Mouse (Mus musculus) left cerebral cortex, postnatal 25 days (tissue): ENCODE measurements around the gene Crocc2. TPM values are rescaled to one million over a fixed set of nuclear protein-coding genes. Genes with fewer than 3 reads are reported as not detected.

Experiments
- DNase-seq, 2 experiments: peaks; one replicate each; pipeline ENCODE4 v3.0.0; 2022; ENCODE audit warnings: low spot score in 2 of 2, mixed read lengths in 1 of 2
- intact Hi-C: fragments of 180-260 bp; cut with DNase I; formaldehyde crosslinking; loops from one replicate; pipeline ENCODE4 v1.15.1; 2025
- total RNA-seq, 2 experiments: library from RNA; stranded (reverse); gene quantifications; 2 replicates each; pipeline ENCODE4 v1.2.3; 2021

Crocc2 gene
- total RNA-seq, 2 experiments from 2014 or later = 0.07 to 0.09 TPM

DNA sequence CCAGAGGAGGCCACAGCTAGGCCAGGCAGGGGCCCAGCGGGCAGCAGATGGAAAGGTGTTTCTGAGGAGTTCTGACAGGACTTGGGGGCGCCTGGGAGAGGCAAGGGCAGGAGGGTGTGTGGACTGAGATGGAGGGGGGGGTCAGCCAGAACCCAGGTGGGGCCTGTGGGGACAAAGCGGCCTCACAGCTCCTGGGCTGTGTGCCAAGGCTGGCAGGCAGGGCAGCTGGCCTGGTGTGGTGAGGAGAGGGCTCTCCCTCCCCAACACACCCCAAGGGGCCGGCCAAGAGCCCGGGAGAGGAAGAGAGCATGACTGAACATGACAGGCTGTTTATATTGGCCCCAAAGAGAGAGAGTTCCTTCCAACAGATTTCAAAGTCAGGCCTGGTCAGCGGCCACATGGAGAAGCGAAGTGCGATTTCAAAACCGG is 41.7 kb downstream of the Crocc2 start:
- peak; percentile 23 to 48 for DNase-seq
- intact Hi-C loops = no loop called here

DNA sequence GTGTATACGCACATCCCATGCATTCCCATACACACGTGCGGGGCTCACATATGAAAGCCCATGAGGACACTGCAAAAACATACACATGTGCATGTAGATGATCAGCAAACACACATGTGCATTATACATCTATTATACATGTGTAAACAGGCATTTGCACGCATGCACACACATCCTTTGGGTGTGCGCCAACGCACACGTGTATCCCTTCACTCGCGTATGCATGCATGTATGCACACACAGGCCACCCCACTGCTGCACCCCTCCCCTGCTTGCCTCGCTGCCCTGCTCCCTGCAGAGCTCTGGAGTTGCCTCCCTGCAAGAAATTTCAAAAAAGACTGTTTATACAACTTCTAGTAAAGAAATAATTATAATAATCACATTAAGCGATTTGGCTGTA is 42.5 kb downstream of the Crocc2 start:
- intact Hi-C loops = no loop called here
- no peak for DNase-seq

GRCm38 (mm10) chr1:93211549-93212220 is 43.2 kb downstream of the Crocc2 start:
- intact Hi-C loops = no loop called here
- DNase-seq = no peak

DNA sequence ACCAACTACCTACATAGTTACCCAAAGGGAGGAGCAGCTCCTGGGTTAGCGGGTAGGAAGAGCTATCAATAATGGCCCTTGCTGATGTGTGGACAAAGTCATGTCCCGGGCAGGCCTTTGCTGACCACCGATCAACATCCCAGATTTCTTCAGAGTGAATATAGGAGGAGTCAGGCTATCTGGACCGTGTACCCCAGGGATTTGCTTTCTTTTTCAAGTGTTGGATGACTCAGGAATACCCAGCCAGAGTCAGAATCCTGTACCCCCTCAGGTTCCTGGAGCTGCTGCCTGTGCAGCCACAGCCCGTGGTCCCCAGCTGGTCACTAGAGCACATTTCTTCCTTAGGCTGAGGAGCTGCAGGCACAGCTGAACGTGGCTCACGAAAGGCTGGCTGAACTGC is 43.9 kb downstream of the Crocc2 start:
- DNase-seq = no peak
- intact Hi-C loops = no loop called here

- DNase-seq = no peak
- intact Hi-C loops = no loop called here
Measured at GRCm38 (mm10) chr1:93214612-93215011, 46.1 kb downstream of the Crocc2 start.

GRCm38 (mm10) chr1:93216839-93217497 is 48.4 kb downstream of the Crocc2 start:
- intact Hi-C loops = no loop called here

DNA sequence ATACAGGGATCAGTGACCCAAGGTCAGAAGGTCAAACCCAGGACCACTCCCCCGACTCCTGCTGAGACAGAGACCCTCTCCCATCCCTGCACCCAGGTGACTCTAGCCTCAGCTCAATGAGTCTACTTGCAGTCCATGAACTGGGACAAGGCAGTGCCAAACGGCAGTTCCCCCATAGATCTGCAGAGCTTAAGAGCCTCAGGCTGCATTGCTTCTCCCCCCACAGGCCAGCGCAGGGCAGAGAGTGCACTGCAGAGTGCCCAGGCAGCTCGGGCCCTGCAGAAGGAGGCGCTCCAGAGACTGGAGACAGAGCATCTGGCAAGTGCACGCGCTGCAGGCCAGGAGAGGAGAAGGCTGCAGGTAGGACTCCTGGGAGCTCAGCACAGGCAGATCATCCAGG is 49.0 kb downstream of the Crocc2 start:
- intact Hi-C loops = no loop called here
- no peak for DNase-seq

More at GRCm38 (mm10) chr1:93216839-93217497, 48.4 kb downstream of the Crocc2 start:
- DNase-seq = no peak

GRCm38 (mm10) chr1:93220776-93221175 is 52.3 kb downstream of the Crocc2 start:
- peak in 1 of 2 experiments; percentile 11 for DNase-seq
- intact Hi-C loops = no loop called here

- intact Hi-C loops = no loop called here
- no peak for DNase-seq
Measured at GRCm38 (mm10) chr1:93223972-93224371, 55.4 kb downstream of the Crocc2 start.

GRCm38 (mm10) chr1:93225226-93225625 is 56.7 kb downstream of the Crocc2 start:
- intact Hi-C loops = no loop called here
- no peak for DNase-seq

GRCm38 (mm10) chr1:93225731-93226520 is 57.4 kb downstream of the Crocc2 start:
- DNase-seq = no peak
- intact Hi-C loops = no loop called here

DNA sequence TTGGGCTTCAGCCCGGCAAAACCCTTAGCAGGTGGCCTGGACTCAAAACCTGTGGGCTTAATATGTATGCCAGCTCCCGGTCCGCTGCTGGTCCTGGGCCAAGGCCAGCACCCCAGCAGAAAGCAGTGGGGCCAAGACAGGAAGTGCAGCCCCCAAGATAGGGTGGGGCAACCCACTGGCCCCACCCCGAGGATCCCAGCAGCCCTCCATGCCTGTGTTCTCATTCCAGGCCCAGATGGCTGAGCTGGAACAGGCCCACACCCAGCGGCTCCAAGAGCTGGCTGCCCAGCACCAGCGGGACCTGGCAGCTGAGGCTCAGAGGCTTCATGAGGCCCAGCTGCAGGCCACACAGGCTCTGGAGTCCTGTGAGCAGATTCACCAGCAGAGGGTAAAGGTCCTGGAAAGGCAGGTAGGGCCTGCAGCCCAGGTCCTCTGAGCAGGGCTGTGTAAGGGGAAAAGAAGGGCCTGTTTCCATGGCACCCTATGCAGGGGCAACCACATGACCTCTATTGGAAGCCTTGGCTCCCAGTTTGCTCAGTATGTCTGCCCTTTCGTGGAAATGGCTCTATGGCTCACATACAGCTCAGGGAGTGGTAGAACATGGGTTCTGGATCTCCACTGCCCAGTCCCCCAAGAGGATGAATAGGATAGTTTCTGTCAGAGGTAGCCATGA is 58.9 kb downstream of the Crocc2 start:
- peak in 1 of 2 experiments; percentile 17 for DNase-seq

GRCm38 (mm10) chr1:93227976-93228365 is 59.4 kb downstream of the Crocc2 start:
- intact Hi-C loops = no loop called here
- DNase-seq = no peak

More for the DNA sequence above, 58.9 kb downstream of the Crocc2 start:
- intact Hi-C loops = no loop called here

DNA sequence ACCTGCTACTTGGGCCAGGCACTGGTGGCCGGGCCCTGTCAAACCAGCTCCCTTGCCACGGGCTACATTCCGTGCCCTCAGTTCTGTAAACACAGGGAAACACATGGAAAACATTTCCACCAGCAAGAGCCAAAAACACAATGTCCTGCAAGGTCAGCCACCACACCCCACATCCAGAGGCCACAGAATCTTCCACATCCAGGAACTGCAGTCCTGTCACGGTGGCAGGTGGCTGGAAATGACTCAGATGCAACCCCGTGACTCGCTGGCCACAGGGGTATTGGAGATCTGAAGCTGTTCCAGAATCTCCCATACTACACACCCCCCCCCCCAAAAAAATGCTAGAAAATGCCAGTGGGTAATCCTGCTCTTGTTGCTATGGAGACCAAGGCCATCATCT is 60.7 kb downstream of the Crocc2 start:
- DNase-seq = no peak
- intact Hi-C loops = no loop called here

- intact Hi-C loops = no loop called here
- no peak for DNase-seq
Measured at GRCm38 (mm10) chr1:93229626-93230025, 61.1 kb downstream of the Crocc2 start.

DNA sequence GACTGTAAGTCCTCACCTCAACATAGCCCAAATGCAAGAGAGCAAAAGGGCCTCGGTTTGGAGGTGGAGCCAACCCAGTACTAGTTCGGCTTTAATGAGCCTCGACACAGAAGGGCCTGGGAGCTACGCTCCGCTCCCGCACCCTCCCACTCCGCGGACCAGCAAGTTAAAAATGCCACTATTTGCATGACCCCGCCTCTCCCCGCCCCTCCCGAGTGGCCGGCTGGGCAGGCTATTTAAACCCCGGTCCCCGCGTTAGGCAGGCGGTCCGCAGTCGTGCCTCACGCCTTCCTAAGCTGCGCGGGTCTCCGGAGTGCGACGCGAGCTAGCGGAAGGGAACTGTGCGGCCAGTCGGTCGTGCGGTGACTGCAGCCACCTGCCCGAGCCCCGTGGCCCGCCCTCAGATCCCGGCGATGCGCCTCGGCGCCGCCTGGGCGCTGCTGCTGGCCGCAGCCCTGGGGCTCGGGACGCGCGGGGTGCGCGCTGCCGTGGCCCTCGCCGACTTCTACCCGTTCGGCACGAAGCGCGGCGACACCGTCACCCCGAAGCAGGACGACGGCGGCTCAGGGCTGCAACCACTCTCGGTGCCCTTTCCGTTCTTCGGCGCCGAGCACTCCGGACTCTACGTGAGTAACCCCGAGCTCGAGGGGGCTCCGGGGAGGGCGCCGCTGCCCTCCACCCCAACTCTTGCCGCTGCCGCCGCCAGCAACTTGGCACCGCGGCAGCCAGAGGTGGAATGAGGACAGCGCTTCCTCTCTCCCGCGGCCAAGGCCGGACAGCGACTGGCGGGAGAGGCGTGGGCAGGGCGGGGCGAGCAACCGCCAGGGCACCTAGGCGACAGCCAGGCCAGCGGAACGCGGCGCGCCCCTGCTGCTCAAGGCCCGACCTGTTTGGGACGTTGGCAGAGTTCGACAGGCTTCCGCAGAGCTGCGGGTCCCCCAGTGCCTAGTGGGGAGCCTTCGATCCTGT is 67.3 kb downstream of the Crocc2 start, which contains the start of gene Sned1:
Gene Sned1, plus strand, starts transcription at position 266 of the 969 bp plus-strand sequence.
- DNase-seq = peak; percentile 61 to 74
- intact Hi-C loops = loop anchor here (2.0 kb wide), 1 partner anchor 61 kb away; no protein-coding TSS in a partner anchor

GRCm38 (mm10) chr1:93236545-93236924 is 68.0 kb downstream of the Crocc2 start:
- intact Hi-C loops = no loop called here
- DNase-seq = no peak

GRCm38 (mm10) chr1:93237676-93238075 is 69.2 kb downstream of the Crocc2 start:
- no peak for DNase-seq
- intact Hi-C loops = no loop called here

- peak; percentile 16 to 33 for DNase-seq
- intact Hi-C loops = no loop called here
Measured at GRCm38 (mm10) chr1:93238201-93238600, 69.7 kb downstream of the Crocc2 start.
